Mouse (Mus musculus) embryonic stem cell, embryonic (primary cell): ENCODE data around the gene Fam25c.
"Not testable (repeated sequence)": the region's sequence is repeated elsewhere in the genome, so short reads cannot be mapped to it uniquely, and the experiment has no call there.

ENCODE experiments used
- CTCF ChIA-PET, 4 experiments: fragments of 300-600 bp in 2 of 4; fragments of 350-600 bp in 2 of 4; sonication (Branson Sonifier 250); formaldehyde crosslinking; loops; one replicate each; lab custom pipeline; 2022; ENCODE audit warnings: inconsistent platforms in 2 of 4; lab: Charles Lee
- POLR2A ChIA-PET, 4 experiments: fragments of 300-600 bp in 2 of 4; fragments of 350-600 bp in 2 of 4; sonication (Branson Sonifier 250); formaldehyde crosslinking; loops; one replicate each; lab custom pipeline; 2022; ENCODE audit warnings: antibody characterized with exemption in 4 of 4, inconsistent platforms in 1 of 4; lab: Charles Lee

Gene Fam25c

GRCm38 (mm10) chr14:34323576-34324085 is 31.6 kb downstream of the Fam25c start:
- CTCF ChIA-PET = no interaction called here
- POLR2A ChIA-PET = interaction anchor here (0.7 to 61.1 kb wide), 18 partner anchors 7 to 56 kb away, joined by 3 to 2339 read pairs (median 4); partner anchors contain the start of genes Fam25c (in 1 of the 4), Mmrn2 (in 1 of the 4) and Sncg (in 1 of the 4)

GRCm38 (mm10) chr14:34318113-34318512 is 37.1 kb downstream of the Fam25c start:
- POLR2A ChIA-PET = interaction anchor here in 3 of 4 experiments (0.9 to 61.1 kb wide), 7 partner anchors 13 to 45 kb away, joined by 3 to 2339 read pairs (median 6); partner anchors contain the start of genes Fam25c (in 1 of the 3), Mmrn2 (in 1 of the 3) and Sncg (in 1 of the 3)
- CTCF ChIA-PET = no interaction called here

GRCm38 (mm10) chr14:34317431-34317830 is 37.8 kb downstream of the Fam25c start:
- POLR2A ChIA-PET = interaction anchor here in 3 of 4 experiments (0.5 to 61.1 kb wide), 13 partner anchors 8 to 436 kb away, joined by 3 to 2339 read pairs (median 4); partner anchors contain the start of genes Fam25c (in 1 of the 3), Mmrn2 (in 1 of the 3) and Sncg (in 1 of the 3)
- CTCF ChIA-PET = interaction anchor here in 2 of 4 experiments (0.6 to 1.0 kb wide), 2 partner anchors 45 kb away, joined by 3 to 4 read pairs; no protein-coding TSS in a partner anchor

GRCm38 (mm10) chr14:34316346-34316745 is 38.9 kb downstream of the Fam25c start:
- ChIA-PET CTCF (interaction anchor here in 2 of 4 experiments (0.6 to 1.0 kb wide), 2 partner anchors 47 to 496 kb away, joined by 4 to 7 read pairs; no protein-coding TSS in a partner anchor), POLR2A (interaction anchor here in 3 of 4 experiments (0.7 to 61.1 kb wide), 15 partner anchors 9 to 302 kb away, joined by 3 to 2339 read pairs (median 4); partner anchors contain the start of genes Fam25c (in 1 of the 3), Mmrn2 (in 1 of the 3) and Sncg (in 1 of the 3))

GRCm38 (mm10) chr14:34314796-34315195 is 40.4 kb downstream of the Fam25c start:
- ChIA-PET POLR2A (interaction anchor here in 3 of 4 experiments (0.6 to 61.1 kb wide), 17 partner anchors 9 to 348 kb away, joined by 3 to 2339 read pairs (median 4); partner anchors contain the start of genes Fam25c (in 1 of the 3), Mmrn2 (in 1 of the 3) and Sncg (in 1 of the 3)), CTCF (no interaction called here)

- CTCF ChIA-PET = not testable (repeated sequence)
- POLR2A ChIA-PET = interaction anchor here in 3 of 4 experiments (0.5 to 61.1 kb wide), 17 partner anchors 9 to 414 kb away, joined by 3 to 2339 read pairs (median 4); partner anchors contain the start of genes Fam25c (in 1 of the 3), Mmrn2 (in 1 of the 3) and Sncg (in 1 of the 3)
Observed at GRCm38 (mm10) chr14:34314383-34314782, 40.9 kb downstream of the Fam25c start.

- CTCF ChIA-PET = no interaction called here
- POLR2A ChIA-PET = interaction anchor here in 2 of 4 experiments (0.7 to 61.1 kb wide), 9 partner anchors 10 to 415 kb away, joined by 3 to 2339 read pairs (median 5); partner anchors contain the start of genes Fam25c (in 1 of the 2), Mmrn2 (in 1 of the 2) and Sncg (in 1 of the 2)
Observed at GRCm38 (mm10) chr14:34313612-34314011, 41.6 kb downstream of the Fam25c start.

GRCm38 (mm10) chr14:34312339-34313048 is 42.7 kb downstream of the Fam25c start:
- ChIA-PET CTCF (no interaction called here), POLR2A (interaction anchor here in 3 of 4 experiments (0.6 to 61.1 kb wide), 11 partner anchors 9 to 190 kb away, joined by 3 to 2339 read pairs (median 3); partner anchors contain the start of genes Fam25c (in 1 of the 3), Mmrn2 (in 1 of the 3) and Sncg (in 1 of the 3))

GRCm38 (mm10) chr14:34311691-34312090 is 43.5 kb downstream of the Fam25c start:
- ChIA-PET CTCF (no interaction called here), POLR2A (interaction anchor here in 3 of 4 experiments (0.7 to 61.1 kb wide), 16 partner anchors 10 to 77 kb away, joined by 3 to 2339 read pairs (median 4); partner anchors contain the start of genes Fam25c (in 1 of the 3), Mmrn2 (in 1 of the 3) and Sncg (in 1 of the 3))

- ChIA-PET CTCF (no interaction called here), POLR2A (interaction anchor here in 3 of 4 experiments (0.6 to 61.1 kb wide), 20 partner anchors 10 to 77 kb away, joined by 3 to 2339 read pairs (median 4); partner anchors contain the start of genes Fam25c (in 1 of the 3), Mmrn2 (in 1 of the 3) and Sncg (in 1 of the 3))
Observed at GRCm38 (mm10) chr14:34311021-34311631, 44.1 kb downstream of the Fam25c start.

GRCm38 (mm10) chr14:34310234-34310965 is 44.8 kb downstream of the Fam25c start, which contains the start of the genes Shld2 and Glud1:
Gene Shld2, minus strand, starts transcription at chr14:34310493.
Gene Glud1, plus strand, starts transcription at chr14:34310727.
- ChIA-PET CTCF (no interaction called here), POLR2A (interaction anchor here in 3 of 4 experiments (0.6 to 61.1 kb wide), 20 partner anchors 10 to 362 kb away, joined by 3 to 2339 read pairs (median 4); partner anchors contain the start of genes Fam25c (in 1 of the 3), Mmrn2 (in 1 of the 3) and Sncg (in 1 of the 3))

- CTCF ChIA-PET = no interaction called here
- POLR2A ChIA-PET = interaction anchor here in 2 of 4 experiments (1.0 to 1.8 kb wide), 6 partner anchors 10 to 53 kb away, joined by 3 to 9 read pairs (median 4); no protein-coding TSS in a partner anchor
Observed at GRCm38 (mm10) chr14:34309907-34310233, 45.4 kb downstream of the Fam25c start.

- CTCF ChIA-PET = no interaction called here
- POLR2A ChIA-PET = interaction anchor here in 2 of 4 experiments (0.6 to 1.8 kb wide), 10 partner anchors 9 to 63 kb away, joined by 3 to 9 read pairs (median 4); no protein-coding TSS in a partner anchor
Observed at GRCm38 (mm10) chr14:34309266-34309665, 46.0 kb downstream of the Fam25c start.

- ChIA-PET CTCF (interaction anchor here in 2 of 4 experiments (0.6 to 0.8 kb wide), 3 partner anchors 10 to 466 kb away, joined by 3 to 4 read pairs (median 3); no protein-coding TSS in a partner anchor), POLR2A (interaction anchor here in 3 of 4 experiments (1.1 to 1.4 kb wide), 6 partner anchors 9 to 59 kb away, joined by 3 to 9 read pairs (median 4); no protein-coding TSS in a partner anchor)
Observed at GRCm38 (mm10) chr14:34303265-34303680, 52.0 kb downstream of the Fam25c start.

GRCm38 (mm10) chr14:34302681-34303242 is 52.5 kb downstream of the Fam25c start:
- ChIA-PET CTCF (interaction anchor here in 1 of 4 experiments (0.8 kb wide), 1 partner anchor 9 kb away, joined by 3 read pairs; no protein-coding TSS in a partner anchor), POLR2A (interaction anchor here in 3 of 4 experiments (1.1 to 1.3 kb wide), 5 partner anchors 9 to 60 kb away, joined by 3 to 9 read pairs (median 3); no protein-coding TSS in a partner anchor)
